Mouse (Mus musculus) liver, embryonic 12.5 days (tissue): ENCODE measurements at regions not wholly inside any gene's neighbourhood (a gene's known extent, or its start where the extent isn't known, plus 50 kb on each side); places are given as distances from the start of the nearest gene placed in this dataset.

Experiments
- ATAC-seq: fragments of 200-750 bp; cut with Nextera tagmentation; 2 replicates; pipeline ENCODE4 v1.8.0; 2017; ENCODE audit warnings: moderate number of reproducible peaks, mild to moderate bottlenecking, moderate library complexity
- H3K27ac ChIP-seq: fragments of 300-500 bp; sonication (generic); 2 replicates; pipeline ENCODE4 v1.5.1; 2016; ENCODE audit warnings: mild to moderate bottlenecking
- H3K27me3 ChIP-seq: fragments of 300-500 bp; sonication (generic); replicated peaks from 2 replicates; pipeline ENCODE4 v1.6.1; 2016; ENCODE audit warnings: mild to moderate bottlenecking, moderate library complexity
- H3K36me3 ChIP-seq: fragments of 300-500 bp; sonication (generic); 2 replicates; pipeline ENCODE4 v1.6.1; 2016; ENCODE audit warnings: mild to moderate bottlenecking, moderate library complexity
- H3K4me1 ChIP-seq: fragments of 300-500 bp; sonication (generic); 2 replicates; pipeline ENCODE4 v1.6.1; 2016
- H3K4me2 ChIP-seq: fragments of 300-500 bp; sonication (generic); 2 replicates; pipeline ENCODE4 v1.6.1; 2016; ENCODE audit warnings: mild to moderate bottlenecking, moderate library complexity
- H3K4me3 ChIP-seq: fragments of 300-500 bp; sonication (generic); 2 replicates; pipeline ENCODE4 v1.5.1; 2016; ENCODE audit warnings: mild to moderate bottlenecking, moderate library complexity
- H3K9ac ChIP-seq: fragments of 300-500 bp; sonication (generic); 2 replicates; pipeline ENCODE4 v1.6.1; 2016; ENCODE audit warnings: mild to moderate bottlenecking, moderate library complexity
- H3K9me3 ChIP-seq: fragments of 300-500 bp; sonication (generic); replicated peaks from 2 replicates; pipeline ENCODE4 v1.6.1; 2016; ENCODE audit warnings: mild to moderate bottlenecking, moderate library complexity
- WGBS: fragments of 180-500 bp; shearing (Covaris S2); methylation state at CpG from one replicate; pipeline ENCODE4 v1.1.7; 2016; ENCODE audit not compliant: insufficient replicate concordance; 5-methylcytosine and 5-hydroxymethylcytosine counted together

DNA sequence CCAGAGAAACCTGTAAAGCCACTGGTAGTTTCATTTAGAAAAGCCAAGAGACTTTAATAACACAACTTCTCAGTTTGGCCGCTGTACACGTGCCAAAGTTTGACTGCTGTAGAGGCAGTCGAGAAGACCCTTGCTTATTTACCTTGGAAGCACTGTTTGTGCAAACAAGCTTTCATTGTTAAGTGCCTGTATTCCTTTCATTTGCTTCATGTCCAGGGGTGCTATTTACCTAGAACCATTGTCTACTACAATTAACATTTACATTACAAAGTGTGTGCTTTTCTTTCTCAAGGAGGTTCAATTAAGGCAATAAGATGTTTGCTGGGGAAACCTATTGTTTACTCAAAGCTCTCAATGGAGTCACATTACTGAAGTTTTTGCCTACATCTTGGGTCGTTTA lies 236.9 kb downstream of the Mef2c start:
- Histone ChIP-seq H3K27ac (no peak overlapping the region), H3K4me2 (no peak overlapping the region), H3K9ac (no peak overlapping the region), H3K4me1 (no peaks in the 10 kb centered on the region), H3K27me3 (peaks cover 75% of the 10 kb centered on the region), H3K9me3 (no peaks in the 10 kb centered on the region), H3K36me3 (no peaks in the 10 kb centered on the region), H3K4me3 (no peak overlapping the region)
- WGBS = 38% methylated on average over 4 of the region's 4 CpGs
- ATAC-seq = no peak

DNA sequence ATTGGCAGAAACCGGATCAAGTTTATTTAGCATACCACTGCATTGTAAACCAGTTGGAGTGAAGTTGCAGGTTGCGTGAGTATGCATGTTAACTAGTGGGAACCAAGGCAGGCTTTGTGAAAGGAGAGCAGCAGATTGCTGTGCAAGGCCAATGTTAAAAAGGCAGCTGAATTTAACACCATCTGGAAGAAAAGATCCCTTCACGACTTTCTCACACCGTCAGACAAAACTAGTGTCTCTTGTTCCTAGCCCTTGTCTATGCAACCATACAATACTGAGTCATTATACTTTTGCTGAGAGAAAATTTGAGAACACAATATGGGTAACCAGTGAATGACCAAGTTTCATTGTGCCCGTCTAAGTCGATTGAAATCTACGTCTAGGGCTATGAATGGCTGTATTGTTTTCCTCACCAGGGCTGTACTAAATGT lies 237.8 kb downstream of the Mef2c start:
- ATAC-seq = no peak
- H3K4me2 ChIP-seq = no peak overlapping the region
- peaks cover 78% of the 10 kb centered on the region for H3K27me3 ChIP-seq
- H3K9me3 ChIP-seq = no peaks in the 10 kb centered on the region
- 53% methylated on average over 7 of the region's 7 CpGs for WGBS
- no peak overlapping the region for H3K27ac ChIP-seq
- no peak overlapping the region for H3K9ac ChIP-seq
- no peak overlapping the region for H3K4me3 ChIP-seq
- H3K36me3 ChIP-seq = no peaks in the 10 kb centered on the region
- no peaks in the 10 kb centered on the region for H3K4me1 ChIP-seq

DNA sequence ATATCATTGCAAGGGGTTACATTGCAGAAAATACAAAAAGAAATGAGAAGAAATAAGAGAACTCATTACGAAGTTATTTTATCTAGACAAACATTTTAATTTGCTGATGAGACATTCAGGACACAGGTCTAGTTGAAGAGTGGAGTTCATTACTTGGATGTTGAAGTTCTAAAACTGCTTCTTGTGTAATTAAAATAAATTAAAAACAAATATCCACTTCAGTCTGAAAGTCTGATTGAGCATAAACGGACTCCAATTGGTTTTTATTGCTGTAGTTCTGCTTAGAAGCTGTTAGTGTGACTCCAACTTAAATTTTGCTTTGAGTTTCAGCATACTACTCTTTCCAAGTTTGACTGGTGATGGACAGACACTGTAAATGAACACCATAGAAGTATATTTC lies 238.3 kb downstream of the Mef2c start:
- H3K9ac ChIP-seq = no peak overlapping the region
- H3K36me3 ChIP-seq = no peaks in the 10 kb centered on the region
- no peak overlapping the region for H3K4me2 ChIP-seq
- no peaks in the 10 kb centered on the region for H3K4me1 ChIP-seq
- ATAC-seq = no peak
- peaks cover 76% of the 10 kb centered on the region for H3K27me3 ChIP-seq
- 69% methylated on average over 2 of the region's 2 CpGs for WGBS
- H3K27ac ChIP-seq = no peak overlapping the region
- no peak overlapping the region for H3K4me3 ChIP-seq
- no peaks in the 10 kb centered on the region for H3K9me3 ChIP-seq

DNA sequence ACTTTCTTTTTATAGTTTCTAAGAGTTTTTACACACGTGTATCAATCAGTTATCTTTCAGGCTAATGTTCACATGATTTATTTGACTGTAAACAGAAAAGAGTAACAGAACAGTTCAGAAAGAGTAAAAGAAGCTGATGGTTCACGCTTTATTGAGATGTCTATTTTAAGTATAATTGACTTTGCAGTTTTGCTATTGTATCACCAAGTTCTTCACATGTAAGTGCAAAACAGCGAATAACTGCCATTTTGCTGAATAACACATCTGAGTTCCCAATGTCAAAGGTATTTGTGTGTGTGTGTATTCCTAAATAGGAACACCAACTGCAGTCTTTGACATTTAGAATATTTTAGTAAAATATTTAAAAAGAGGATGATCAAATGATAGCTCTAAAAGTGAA lies 238.7 kb downstream of the Mef2c start:
- ATAC-seq = no peak
- Histone ChIP-seq H3K9ac (no peak overlapping the region), H3K4me3 (no peak overlapping the region), H3K4me2 (no peak overlapping the region), H3K9me3 (no peaks in the 10 kb centered on the region), H3K36me3 (no peaks in the 10 kb centered on the region), H3K27me3 (peaks cover 72% of the 10 kb centered on the region), H3K4me1 (no peaks in the 10 kb centered on the region), H3K27ac (no peak overlapping the region)
- WGBS = 57% methylated on average over 3 of the region's 3 CpGs

DNA sequence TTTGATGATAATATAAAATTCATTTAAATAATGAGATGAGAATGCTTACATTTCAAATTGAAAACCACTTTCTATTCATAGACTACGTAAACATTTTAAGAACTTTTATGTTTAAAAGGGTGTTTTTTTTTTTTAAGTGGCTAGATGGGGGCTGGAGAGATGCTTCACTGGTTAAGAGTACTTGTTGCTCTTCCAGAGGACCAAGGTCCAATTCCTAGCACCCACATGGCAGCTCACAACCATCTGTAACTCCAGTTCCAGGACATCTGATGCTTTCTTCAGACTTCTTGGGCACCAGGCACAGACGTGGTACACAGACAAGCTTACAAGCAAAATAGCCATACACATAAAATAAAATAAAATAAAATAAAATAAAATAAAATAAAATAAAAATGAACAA lies 239.5 kb downstream of the Mef2c start:
- H3K27ac ChIP-seq = no peak overlapping the region
- H3K4me1 ChIP-seq = no peaks in the 10 kb centered on the region
- no peaks in the 10 kb centered on the region for H3K9me3 ChIP-seq
- WGBS = 58% methylated on average over 2 of the region's 2 CpGs
- no peaks in the 10 kb centered on the region for H3K36me3 ChIP-seq
- H3K4me2 ChIP-seq = no peak overlapping the region
- H3K9ac ChIP-seq = no peak overlapping the region
- H3K4me3 ChIP-seq = no peak overlapping the region
- ATAC-seq = no peak
- peaks cover 64% of the 10 kb centered on the region for H3K27me3 ChIP-seq

DNA sequence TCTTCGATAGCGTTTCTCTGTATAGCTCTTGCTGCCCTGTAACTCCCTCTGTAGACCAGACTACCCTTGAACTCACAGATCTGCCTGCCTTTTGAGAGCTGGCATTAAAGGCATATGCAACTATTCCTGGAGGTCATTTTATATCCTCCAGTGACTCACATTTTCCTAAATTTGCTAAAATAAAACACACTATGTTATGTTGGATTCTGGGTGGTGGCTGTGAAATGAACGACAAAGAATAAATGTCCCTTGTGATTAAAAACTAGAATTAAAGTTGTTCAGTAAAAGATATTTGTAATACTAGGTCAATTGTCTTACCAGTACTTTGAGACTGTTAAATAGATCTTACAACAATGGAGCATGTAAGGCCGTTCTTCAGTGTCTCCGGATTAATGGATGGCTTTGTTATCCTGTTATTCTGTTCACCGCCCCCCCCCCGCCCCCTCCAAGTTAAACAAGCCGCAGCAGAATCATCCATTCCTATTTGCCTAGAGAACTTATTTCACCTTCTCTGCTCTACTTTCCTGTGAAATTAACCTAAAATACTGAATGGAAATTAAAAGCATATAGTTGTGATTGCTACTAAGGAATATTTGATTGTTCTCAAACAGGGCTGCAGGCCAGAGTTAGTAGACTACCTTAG lies 240.4 kb downstream of the Mef2c start:
- Histone ChIP-seq H3K9ac (no peak overlapping the region), H3K4me3 (no peak overlapping the region), H3K27me3 (peaks cover 55% of the 10 kb centered on the region), H3K9me3 (no peaks in the 10 kb centered on the region), H3K4me1 (no peaks in the 10 kb centered on the region), H3K4me2 (no peak overlapping the region), H3K36me3 (no peaks in the 10 kb centered on the region), H3K27ac (no peak overlapping the region)
- 55% methylated on average over 8 of the region's 8 CpGs for WGBS
- ATAC-seq = no peak

DNA sequence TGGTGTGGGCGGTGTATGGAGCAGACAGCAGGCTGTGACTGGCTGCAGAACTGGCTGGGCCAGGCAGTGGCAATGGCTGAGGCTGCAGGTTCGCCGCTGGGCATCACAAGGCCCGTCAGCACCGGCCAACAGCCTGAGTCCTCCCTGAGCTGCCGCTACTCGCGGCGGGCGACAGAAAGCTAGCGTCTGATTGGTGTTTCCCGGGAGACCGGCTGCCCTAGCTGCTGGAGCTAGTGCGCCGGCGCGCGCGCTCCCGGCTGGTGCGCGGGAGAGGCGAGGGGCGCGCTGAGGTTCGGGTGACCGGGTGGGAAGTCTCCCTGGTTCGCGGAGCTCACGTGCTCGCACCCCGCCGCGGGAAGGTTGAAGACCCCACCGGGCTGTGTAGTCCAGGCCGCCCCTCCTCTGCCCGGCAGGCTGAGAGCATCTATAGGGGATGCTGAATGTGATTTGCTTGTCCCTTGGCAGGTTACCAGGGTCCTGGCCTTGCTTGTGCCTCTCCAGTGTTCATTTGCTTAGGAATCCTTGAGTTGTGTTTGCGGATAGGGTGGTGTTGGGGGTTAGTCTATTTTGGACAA lies 241.2 kb downstream of the Mef2c start:
- Histone ChIP-seq H3K4me2 (peak overlapping the region; percentile 59), H3K27me3 (peaks cover 47% of the 10 kb centered on the region), H3K9ac (no peak overlapping the region), H3K27ac (no peak overlapping the region), H3K4me1 (no peaks in the 10 kb centered on the region), H3K36me3 (no peaks in the 10 kb centered on the region), H3K4me3 (peak overlapping the region; percentile 37), H3K9me3 (no peaks in the 10 kb centered on the region)
- peak; percentile 47; the same call in 1 of the 2 replicates for ATAC-seq
- WGBS = 2% methylated on average over 38 of the region's 38 CpGs

DNA sequence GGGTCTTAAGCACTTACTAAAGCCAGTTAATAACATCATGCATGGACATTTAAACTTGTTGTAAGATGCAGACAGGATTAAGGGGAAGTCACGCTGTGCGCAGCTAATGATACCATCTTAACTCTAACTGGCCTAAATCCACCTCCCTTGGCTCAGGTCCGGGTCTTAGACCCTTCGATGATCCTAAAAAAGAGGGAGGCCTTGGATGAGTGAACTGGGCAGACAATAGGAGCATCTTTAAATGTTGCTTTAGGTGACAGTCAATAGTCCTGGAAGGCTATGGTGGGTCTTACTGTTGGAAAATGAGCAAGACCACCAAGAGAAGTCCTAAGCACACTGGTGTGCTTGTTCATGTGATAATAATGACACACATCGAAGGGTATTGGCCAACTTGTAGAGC lies 242.1 kb downstream of the Mef2c start:
- no peak for ATAC-seq
- 57% methylated on average over 5 of the region's 5 CpGs for WGBS

DNA sequence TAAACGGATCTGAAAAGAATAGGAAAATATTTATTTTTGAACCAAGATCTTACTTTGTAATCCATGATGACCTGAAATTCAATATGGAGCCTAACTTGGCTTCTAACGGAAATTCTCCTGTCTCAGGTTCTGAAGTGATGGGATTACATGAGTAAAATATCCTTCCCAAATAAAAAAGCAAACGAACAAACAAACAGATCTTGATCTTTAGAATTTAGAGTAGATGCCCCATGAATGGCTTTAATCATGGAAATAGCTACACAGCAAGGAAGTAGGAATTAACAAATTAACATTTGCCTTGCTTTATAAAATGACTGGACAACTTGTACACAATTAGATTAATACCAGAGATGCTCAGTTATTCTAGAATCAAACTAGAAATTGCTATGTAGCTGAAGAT lies 243.8 kb downstream of the Mef2c start:
- no peaks in the 10 kb centered on the region for H3K36me3 ChIP-seq
- H3K4me3 ChIP-seq = no peak overlapping the region
- H3K27ac ChIP-seq = no peak overlapping the region
- peaks cover 32% of the 10 kb centered on the region for H3K27me3 ChIP-seq
- H3K9me3 ChIP-seq = no peaks in the 10 kb centered on the region
- no peak for ATAC-seq
- 48% methylated on average over 3 of the region's 3 CpGs for WGBS
- H3K4me2 ChIP-seq = no peak overlapping the region
- no peak overlapping the region for H3K9ac ChIP-seq
- H3K4me1 ChIP-seq = no peaks in the 10 kb centered on the region

More for the DNA sequence above, 242.1 kb downstream of the Mef2c start:
- Histone ChIP-seq H3K9ac (no peak overlapping the region), H3K9me3 (no peaks in the 10 kb centered on the region), H3K4me1 (no peaks in the 10 kb centered on the region), H3K27me3 (peaks cover 38% of the 10 kb centered on the region), H3K27ac (no peak overlapping the region), H3K4me2 (no peak overlapping the region), H3K36me3 (no peaks in the 10 kb centered on the region), H3K4me3 (no peak overlapping the region)

DNA sequence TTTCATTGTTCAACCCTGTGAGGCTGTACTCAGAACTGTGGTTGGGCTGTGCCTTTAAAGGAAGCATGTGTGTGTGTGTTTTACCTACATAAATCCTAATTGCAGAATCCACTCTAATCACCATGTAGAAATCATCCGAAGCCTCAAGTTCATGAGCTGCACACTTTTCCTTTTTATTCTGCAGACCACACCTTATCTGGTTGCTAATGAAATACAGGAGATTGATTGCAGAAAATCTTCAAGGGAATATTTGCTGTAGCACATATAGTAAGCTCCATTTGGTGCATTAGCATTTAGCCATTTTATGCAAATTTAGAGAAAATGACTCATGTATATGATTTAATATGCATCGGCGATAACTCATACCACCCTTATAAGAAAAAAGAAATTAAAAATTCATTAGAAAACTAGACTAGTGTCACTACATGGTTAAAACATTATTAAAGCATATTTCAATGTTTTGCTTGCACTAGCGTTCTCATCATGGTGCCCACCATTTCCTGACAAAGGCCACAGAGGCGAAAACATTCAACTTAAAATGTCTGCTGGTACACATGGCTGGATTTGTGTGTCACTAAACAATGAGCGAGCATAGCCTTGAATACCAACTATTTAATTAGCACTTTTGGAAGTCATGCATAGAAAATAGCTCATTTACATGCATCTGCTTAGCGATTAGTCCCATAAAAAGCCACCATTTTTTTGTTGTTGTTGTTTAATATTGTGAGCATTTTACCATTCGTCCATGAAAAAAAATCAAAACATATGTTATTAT lies 245.7 kb downstream of the Mef2c start:
- Histone ChIP-seq H3K9me3 (no peaks in the 10 kb centered on the region), H3K27ac (no peak overlapping the region), H3K36me3 (no peaks in the 10 kb centered on the region), H3K4me1 (no peaks in the 10 kb centered on the region), H3K27me3 (peaks cover 19% of the 10 kb centered on the region), H3K4me3 (no peak overlapping the region), H3K9ac (no peak overlapping the region), H3K4me2 (no peak overlapping the region)
- WGBS = 61% methylated on average over 8 of the region's 8 CpGs
- no peak for ATAC-seq

DNA sequence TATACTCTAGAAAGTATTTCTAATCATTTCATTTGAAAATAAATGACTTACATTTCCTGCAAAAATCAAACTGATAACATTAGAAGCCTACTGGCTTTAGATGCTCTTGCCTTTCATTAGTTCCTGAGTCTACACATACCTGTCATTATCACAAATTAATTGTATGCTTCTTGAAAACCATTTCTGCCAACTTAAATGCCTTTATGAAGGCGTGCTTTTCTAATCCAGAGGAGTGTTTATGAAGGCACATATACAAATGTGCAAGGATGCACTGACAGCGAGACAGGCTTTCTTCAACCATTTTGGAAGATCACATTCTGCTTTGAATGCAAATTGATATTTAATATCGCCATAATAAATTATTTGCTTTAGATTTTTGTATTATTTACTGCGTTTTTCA lies 246.6 kb downstream of the Mef2c start:
- Histone ChIP-seq H3K4me1 (no peaks in the 10 kb centered on the region), H3K9me3 (no peaks in the 10 kb centered on the region), H3K4me3 (no peak overlapping the region), H3K4me2 (no peak overlapping the region), H3K27ac (no peak overlapping the region), H3K36me3 (no peaks in the 10 kb centered on the region), H3K27me3 (peaks cover 10% of the 10 kb centered on the region), H3K9ac (no peak overlapping the region)
- no peak for ATAC-seq
- 42% methylated on average over 4 of the region's 4 CpGs for WGBS

DNA sequence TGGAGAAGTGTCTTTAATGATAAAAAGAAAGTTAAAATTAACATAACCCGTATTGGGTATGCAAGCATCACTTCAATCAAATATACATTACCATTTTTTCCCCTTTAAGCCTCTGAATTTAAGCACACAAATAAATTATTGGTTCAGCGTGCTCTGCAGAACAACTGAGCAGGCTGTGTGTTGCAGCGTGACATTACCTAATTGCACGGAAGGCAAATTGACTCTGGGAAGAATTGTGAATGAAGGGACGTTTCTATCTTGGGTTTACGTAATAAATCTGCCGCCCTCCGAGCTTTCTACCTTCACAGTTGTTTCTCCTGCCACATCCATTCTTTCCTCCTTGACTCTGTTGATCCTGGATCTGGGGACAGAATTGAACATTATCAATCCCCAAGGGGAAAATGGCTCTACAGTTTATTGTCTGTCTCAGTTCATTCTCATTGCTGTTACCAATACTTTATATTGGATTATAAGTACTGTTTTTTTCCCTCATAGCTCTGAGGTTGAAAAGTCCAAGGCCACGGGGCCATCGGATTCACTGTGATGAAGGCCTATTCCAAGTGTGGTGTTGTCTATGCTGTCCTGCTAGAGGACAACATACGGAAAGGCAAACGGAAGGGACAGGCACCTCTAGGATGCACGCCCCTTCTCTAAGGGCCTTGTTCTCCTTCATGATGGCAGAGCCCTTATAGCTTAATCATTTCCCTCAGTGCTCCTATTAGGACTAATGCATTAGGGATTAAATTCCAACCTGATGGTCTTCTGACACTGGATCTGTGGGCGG lies 256.7 kb downstream of the Mef2c start:
- H3K9ac ChIP-seq = no peak overlapping the region
- no peaks in the 10 kb centered on the region for H3K36me3 ChIP-seq
- no peaks in the 10 kb centered on the region for H3K9me3 ChIP-seq
- H3K4me2 ChIP-seq = no peak overlapping the region
- ATAC-seq = no peak
- H3K4me3 ChIP-seq = no peak overlapping the region
- no peaks in the 10 kb centered on the region for H3K27me3 ChIP-seq
- 72% methylated on average over 14 of the region's 14 CpGs for WGBS
- no peaks in the 10 kb centered on the region for H3K4me1 ChIP-seq
- H3K27ac ChIP-seq = no peak overlapping the region
